Mouse (Mus musculus) limb, embryonic 15.5 days (tissue): ENCODE results near the gene Myct1. TPM values are rescaled to one million over a fixed set of nuclear protein-coding genes. Genes with fewer than 3 reads are reported as not detected.

Source experiments
- ATAC-seq: fragments of 200-750 bp; cut with Nextera tagmentation; 2 replicates; pipeline ENCODE4 v1.8.0; 2017; ENCODE audit warnings: low read depth, moderate TSS enrichment; ENCODE audit not compliant: insufficient number of reproducible peaks, low FRiP score, low TSS enrichment
- H3K27ac ChIP-seq: fragments of 300-500 bp; sonication (generic); 2 replicates; pipeline ENCODE4 v1.5.1; 2015; ENCODE audit warnings: moderate library complexity, mild to moderate bottlenecking, inconsistent platforms
- H3K27me3 ChIP-seq: fragments of 300-500 bp; sonication (generic); 2 replicates; pipeline ENCODE4 v1.6.1; 2015; ENCODE audit warnings: inconsistent platforms
- H3K36me3 ChIP-seq: fragments of 300-500 bp; sonication (generic); 2 replicates; pipeline ENCODE4 v1.6.1; 2015; ENCODE audit warnings: inconsistent platforms
- H3K4me1 ChIP-seq: fragments of 300-500 bp; sonication (generic); 2 replicates; pipeline ENCODE4 v1.6.1; 2015; ENCODE audit warnings: inconsistent platforms
- H3K4me2 ChIP-seq: fragments of 300-500 bp; sonication (generic); 2 replicates; pipeline ENCODE4 v1.6.1; 2015; ENCODE audit warnings: mild to moderate bottlenecking, inconsistent platforms
- H3K4me3 ChIP-seq: fragments of 300-500 bp; sonication (generic); 2 replicates; pipeline ENCODE4 v1.5.1; 2015; ENCODE audit warnings: mild to moderate bottlenecking, inconsistent platforms
- H3K9ac ChIP-seq: fragments of 300-500 bp; sonication (generic); 2 replicates; pipeline ENCODE4 v1.6.1; 2015; ENCODE audit warnings: inconsistent platforms
- H3K9me3 ChIP-seq: fragments of 300-500 bp; sonication (generic); 2 replicates; pipeline ENCODE4 v1.6.1; 2016; ENCODE audit warnings: inconsistent platforms
- WGBS: fragments of 180-500 bp; shearing (Covaris S2); methylation state at CpG from one replicate; pipeline ENCODE4 v1.1.7; 2015; 5-methylcytosine and 5-hydroxymethylcytosine counted together
- polyA plus RNA-seq: library from polyadenylated mRNA; unstranded; fragments of >200 nt; fragmentation: Nextera tagmentation; extraction: Ambion mirVana; gene quantifications from 2 replicates; pipeline ENCODE4 v1.2.1, GENCODE M21; 2015

Gene Myct1
- 5.0 and 5.4 TPM in 2 replicates for polyA plus RNA-seq

GRCm38 (mm10) chr10:5593464-5593863 lies at the start of gene Myct1:
Gene Myct1, plus strand, starts transcription at chr10:5593775.
- Histone ChIP-seq H3K27ac (no peak within 1 kb of the TSS), H3K9me3 (no peaks in the 10 kb centered on the region), H3K4me1 (no peaks in the 10 kb centered on the region), H3K4me2 (no peak within 1 kb of the TSS), H3K27me3 (no peaks in the 10 kb centered on the region), H3K4me3 (peak within 1 kb of the TSS; percentile 8; the same call in 1 of the 2 replicates), H3K9ac (no peak within 1 kb of the TSS), H3K36me3 (no peaks in the 10 kb centered on the region)
- WGBS = 29% methylated on average over 5 of the region's 5 CpGs
- ATAC-seq = no peak

DNA sequence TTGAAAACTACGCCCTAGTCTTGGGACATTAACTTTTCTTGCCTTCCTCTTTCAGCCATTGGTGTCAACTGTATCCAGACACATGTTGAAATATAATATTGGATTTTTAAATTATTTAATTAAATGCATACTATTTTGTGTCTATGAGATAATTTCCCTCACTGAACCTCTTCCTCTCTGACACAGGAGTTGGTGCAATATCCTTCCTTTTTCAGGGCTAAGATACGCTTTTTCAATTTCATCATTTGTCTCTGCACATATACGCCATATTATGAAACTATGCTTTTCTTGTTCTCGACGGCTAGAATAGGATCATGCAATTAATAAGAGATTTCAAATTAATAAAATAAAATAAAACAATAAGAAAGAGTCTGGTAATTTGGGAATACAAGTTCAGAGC lies 47.1 kb upstream of the Myct1 start:
- Histone ChIP-seq H3K9ac (no peak overlapping the region), H3K27ac (no peak overlapping the region), H3K9me3 (no peaks in the 10 kb centered on the region), H3K4me2 (no peak overlapping the region), H3K36me3 (no peaks in the 10 kb centered on the region), H3K4me3 (no peak overlapping the region), H3K4me1 (peaks cover 10% of the 10 kb centered on the region), H3K27me3 (peaks cover 9% of the 10 kb centered on the region; the same call in 1 of the 2 replicates)
- WGBS = 90% methylated on average over 5 of the region's 5 CpGs
- ATAC-seq = no peak

- WGBS = 86% methylated on average over 9 of the region's 9 CpGs
- no peak overlapping the region for H3K4me3 ChIP-seq
Observed at GRCm38 (mm10) chr10:5547769-5548168, 45.8 kb upstream of the Myct1 start.

GRCm38 (mm10) chr10:5548651-5549050 lies 44.9 kb upstream of the Myct1 start:
- Histone ChIP-seq H3K36me3 (no peaks in the 10 kb centered on the region), H3K4me3 (no peak overlapping the region), H3K27ac (no peak overlapping the region), H3K9ac (no peak overlapping the region), H3K9me3 (no peaks in the 10 kb centered on the region), H3K4me2 (no peak overlapping the region), H3K27me3 (peaks cover 9% of the 10 kb centered on the region; the same call in 1 of the 2 replicates), H3K4me1 (peaks cover 10% of the 10 kb centered on the region)
- WGBS = 72% methylated on average over 2 of the region's 2 CpGs
- ATAC-seq = no peak

More at GRCm38 (mm10) chr10:5547769-5548168, 45.8 kb upstream of the Myct1 start:
- Histone ChIP-seq H3K9me3 (no peaks in the 10 kb centered on the region), H3K27ac (no peak overlapping the region), H3K9ac (no peak overlapping the region), H3K4me1 (peaks cover 10% of the 10 kb centered on the region), H3K36me3 (no peaks in the 10 kb centered on the region), H3K27me3 (peaks cover 9% of the 10 kb centered on the region; the same call in 1 of the 2 replicates), H3K4me2 (no peak overlapping the region)
- no peak for ATAC-seq

GRCm38 (mm10) chr10:5549871-5550167 lies 43.8 kb upstream of the Myct1 start:
- peaks cover 10% of the 10 kb centered on the region for H3K4me1 ChIP-seq
- 9% methylated on average over 6 of the region's 6 CpGs for WGBS
- ATAC-seq = no peak
- peak overlapping the region; percentile 44 for H3K4me3 ChIP-seq
- H3K4me2 ChIP-seq = peak overlapping the region; percentile 91
- H3K9ac ChIP-seq = no peak overlapping the region
- H3K9me3 ChIP-seq = no peaks in the 10 kb centered on the region
- peaks cover 9% of the 10 kb centered on the region; the same call in 1 of the 2 replicates for H3K27me3 ChIP-seq
- no peak overlapping the region for H3K27ac ChIP-seq
- no peaks in the 10 kb centered on the region for H3K36me3 ChIP-seq

- H3K36me3 ChIP-seq = no peaks in the 10 kb centered on the region
- peak overlapping the region; percentile 28; the same call in 1 of the 2 replicates for H3K9ac ChIP-seq
- H3K27me3 ChIP-seq = peaks cover 9% of the 10 kb centered on the region; the same call in 1 of the 2 replicates
- WGBS = under 1% methylated on average over 41 of the region's 44 CpGs
- H3K27ac ChIP-seq = no peak overlapping the region
- peaks cover 10% of the 10 kb centered on the region for H3K4me1 ChIP-seq
- H3K4me3 ChIP-seq = peak overlapping the region; percentile 44
- H3K9me3 ChIP-seq = no peaks in the 10 kb centered on the region
- ATAC-seq = 0 out of 2 replicates have a peak, but pooled peaks have one; percentile 48
- peak overlapping the region; percentile 91 for H3K4me2 ChIP-seq
Observed at GRCm38 (mm10) chr10:5550168-5551021, 43.2 kb upstream of the Myct1 start.

- peaks cover 9% of the 10 kb centered on the region; the same call in 1 of the 2 replicates for H3K27me3 ChIP-seq
- H3K36me3 ChIP-seq = no peaks in the 10 kb centered on the region
- H3K9me3 ChIP-seq = no peaks in the 10 kb centered on the region
- H3K27ac ChIP-seq = no peak within 1 kb of the TSS
- ATAC-seq = no peak
- peak within 1 kb of the TSS; percentile 91 for H3K4me2 ChIP-seq
- peak within 1 kb of the TSS; percentile 44 for H3K4me3 ChIP-seq
- peaks cover 10% of the 10 kb centered on the region for H3K4me1 ChIP-seq
- H3K9ac ChIP-seq = peak within 1 kb of the TSS; percentile 28; the same call in 1 of the 2 replicates
- WGBS = 77% methylated on average over 5 of the region's 5 CpGs
Observed at GRCm38 (mm10) chr10:5551382-5551781, 42.2 kb upstream of the Myct1 start, which contains the start of gene Syne1. Gene Syne1, minus strand, starts transcription at chr10:5551482.

GRCm38 (mm10) chr10:5554941-5555340 lies 38.6 kb upstream of the Myct1 start:
- Histone ChIP-seq H3K9me3 (no peaks in the 10 kb centered on the region), H3K27me3 (peaks cover 6% of the 10 kb centered on the region; the same call in 1 of the 2 replicates), H3K4me2 (no peak overlapping the region), H3K27ac (no peak overlapping the region), H3K36me3 (no peaks in the 10 kb centered on the region), H3K4me3 (no peak overlapping the region), H3K4me1 (peaks cover 9% of the 10 kb centered on the region), H3K9ac (no peak overlapping the region)
- no peak for ATAC-seq
- WGBS = 23% methylated on average over 5 of the region's 5 CpGs

DNA sequence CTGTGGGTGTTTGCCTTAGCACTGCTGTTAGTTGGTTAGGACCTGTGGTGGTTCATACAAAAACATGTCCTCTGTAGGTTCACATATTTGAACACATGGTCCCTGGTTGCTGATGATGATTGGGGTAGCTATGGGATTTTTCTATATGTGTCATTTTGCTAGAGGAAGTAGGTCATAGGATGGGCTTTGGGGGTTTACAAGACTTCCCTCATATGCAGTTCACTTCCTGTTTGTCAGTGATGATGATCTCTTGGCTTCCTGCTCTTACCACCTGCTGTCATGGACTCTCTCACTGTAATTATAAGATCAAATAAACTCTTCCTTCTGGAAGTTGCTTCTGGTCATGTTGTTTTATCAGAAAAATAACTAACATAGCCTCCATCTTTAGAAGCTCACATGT lies 34.8 kb upstream of the Myct1 start:
- Histone ChIP-seq H3K4me1 (no peaks in the 10 kb centered on the region), H3K9ac (no peak overlapping the region), H3K27ac (no peak overlapping the region), H3K27me3 (no peaks in the 10 kb centered on the region), H3K36me3 (no peaks in the 10 kb centered on the region), H3K4me2 (no peak overlapping the region), H3K9me3 (no peaks in the 10 kb centered on the region), H3K4me3 (no peak overlapping the region)
- ATAC-seq = no peak

DNA sequence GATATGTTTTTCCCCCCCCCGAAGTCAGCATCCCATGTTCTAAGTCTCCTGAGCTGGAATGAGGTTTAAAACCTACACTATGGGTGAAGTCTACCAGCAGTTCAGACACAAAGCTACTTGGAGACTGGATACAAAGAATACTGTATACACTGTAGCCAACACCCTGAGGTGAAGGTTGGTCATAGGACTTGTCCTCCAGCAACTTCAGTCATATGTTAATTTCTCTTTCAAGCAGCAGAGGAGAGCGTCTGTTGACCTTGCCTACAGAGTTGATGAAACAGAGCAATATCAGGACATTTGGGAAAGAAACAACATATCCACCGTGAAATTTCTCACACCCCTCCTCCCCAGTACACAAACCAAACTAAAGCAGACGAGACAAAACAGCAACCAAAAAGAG lies 33.0 kb upstream of the Myct1 start:
- Histone ChIP-seq H3K4me2 (no peak overlapping the region), H3K27ac (no peak overlapping the region), H3K9me3 (no peaks in the 10 kb centered on the region), H3K9ac (no peak overlapping the region), H3K4me3 (no peak overlapping the region), H3K4me1 (no peaks in the 10 kb centered on the region), H3K36me3 (no peaks in the 10 kb centered on the region), H3K27me3 (no peaks in the 10 kb centered on the region)
- ATAC-seq = no peak
- WGBS = 81% methylated on average over 4 of the region's 4 CpGs

GRCm38 (mm10) chr10:5561706-5562105 lies 31.9 kb upstream of the Myct1 start:
- no peaks in the 10 kb centered on the region for H3K27me3 ChIP-seq
- H3K36me3 ChIP-seq = no peaks in the 10 kb centered on the region
- no peaks in the 10 kb centered on the region for H3K9me3 ChIP-seq
- H3K27ac ChIP-seq = no peak overlapping the region
- H3K4me3 ChIP-seq = no peak overlapping the region
- H3K9ac ChIP-seq = no peak overlapping the region
- no peak overlapping the region for H3K4me2 ChIP-seq
- ATAC-seq = no peak
- H3K4me1 ChIP-seq = no peaks in the 10 kb centered on the region
- 86% methylated on average over 4 of the region's 4 CpGs for WGBS

- no peaks in the 10 kb centered on the region for H3K27me3 ChIP-seq
- no peak for ATAC-seq
- H3K27ac ChIP-seq = no peak overlapping the region
- H3K4me2 ChIP-seq = no peak overlapping the region
- WGBS = 87% methylated on average over 4 of the region's 4 CpGs
- no peaks in the 10 kb centered on the region for H3K36me3 ChIP-seq
- no peak overlapping the region for H3K9ac ChIP-seq
- no peaks in the 10 kb centered on the region for H3K9me3 ChIP-seq
- no peak overlapping the region for H3K4me3 ChIP-seq
- H3K4me1 ChIP-seq = no peaks in the 10 kb centered on the region
Observed at GRCm38 (mm10) chr10:5568991-5569390, 24.6 kb upstream of the Myct1 start.
